1 mouse cellular context compared by ENCODE assay signal in the genomic region with DNA sequence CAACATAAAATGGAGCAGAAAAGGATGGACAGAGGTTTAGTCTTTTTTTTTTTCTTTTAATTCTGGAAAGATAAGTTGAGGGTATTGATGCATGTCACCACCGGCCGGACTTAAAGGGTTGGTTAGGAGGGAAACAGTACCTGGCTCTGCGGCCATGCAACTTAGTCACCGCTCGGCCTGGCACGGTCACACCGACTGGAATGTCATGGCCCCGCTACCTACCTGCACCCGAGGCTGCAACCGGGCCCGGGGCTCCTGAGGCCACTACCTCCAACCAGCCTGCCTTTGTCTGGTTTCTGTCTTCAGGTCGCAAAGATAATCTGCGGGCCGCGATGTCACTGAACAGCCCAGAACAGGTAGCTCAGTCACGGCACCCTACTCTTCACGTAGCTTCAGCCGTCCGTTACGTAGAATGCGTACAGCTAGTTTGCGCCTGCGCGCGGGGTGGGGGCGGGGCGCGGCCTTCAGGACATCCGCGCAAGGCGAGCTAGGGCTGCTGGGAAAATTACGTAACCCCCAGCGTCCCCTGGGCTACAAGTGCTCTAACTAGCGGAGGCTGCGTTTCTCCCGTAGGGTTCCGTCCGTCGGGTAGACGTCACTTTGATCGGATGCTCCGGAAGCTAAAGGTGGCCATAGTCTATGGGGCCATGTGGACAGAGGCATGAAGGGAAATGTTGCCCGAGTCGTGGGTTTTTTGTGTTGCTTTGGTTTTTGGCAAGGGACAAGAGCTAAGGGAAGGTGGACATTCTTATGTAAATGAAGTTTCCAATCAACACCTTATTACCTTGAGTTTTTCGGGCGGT.
TF ChIP-seq lines count a peak whose summit lies in the region.

A gene (minus strand): TSS at position 418 of the 803 bp plus-strand sequence.

TF ChIP-seq in MEL, 35 proteins besides CTCF, POLR2A, EP300 and RAD21 (continued from another document):
- TF ChIP-seq CHD1 (IDR thresholded peaks at IDR 0.05; ENCODE audit: low read depth, low read length), result no peak
- TF ChIP-seq CHD2 (IDR thresholded peaks at IDR 0.05; ENCODE audit: low read length), result no peak
- no peak for TF ChIP-seq ZC3H11A (IDR thresholded peaks at IDR 0.05; ENCODE audit: low read depth, low read length)
- peak; percentile 80; the same call in 1 of the 2 replicates for TF ChIP-seq SIN3A (IDR thresholded peaks at IDR 0.05; ENCODE audit: low read length)
- no peak for TF ChIP-seq ELF1 (IDR thresholded peaks at IDR 0.05; ENCODE audit: low read depth, low read length)
- TF ChIP-seq MYC (IDR thresholded peaks at IDR 0.05; ENCODE audit: low read depth, low read length), result peak; percentile 100
- TF ChIP-seq NRF1 (IDR thresholded peaks at IDR 0.05; ENCODE audit: insufficient read depth, low read depth, low read length, poor library complexity, severe bottlenecking), result peak; percentile 93
- no peak for TF ChIP-seq MYB (IDR thresholded peaks at IDR 0.05; ENCODE audit: low read depth, low read length)
- no peak for TF ChIP-seq TBP (IDR thresholded peaks at IDR 0.05; ENCODE audit: low read depth, low read length)
- TF ChIP-seq POLR2AphosphoS5 (IDR thresholded peaks at IDR 0.05; ENCODE audit: borderline replicate concordance, low read depth, low read length), result 0 out of 2 replicates have a peak, but pooled peaks have one; percentile 33
- TF ChIP-seq USF2 (IDR thresholded peaks at IDR 0.05; ENCODE audit: borderline replicate concordance in 1 of 2, insufficient read depth in 1 of 2, low read depth in 1 of 2, low read length in 2 of 2), result no peak
- TF ChIP-seq RCOR1 (IDR thresholded peaks at IDR 0.05; ENCODE audit: low read depth, low read length), result no peak
- TF ChIP-seq UBTF (IDR thresholded peaks at IDR 0.05; ENCODE audit: borderline replicate concordance, insufficient read depth, low read depth, low read length), result no peak
- TF ChIP-seq ZMIZ1 (IDR thresholded peaks at IDR 0.05; ENCODE audit: low read depth, low read length), result no peak
- TF ChIP-seq NELFE (IDR thresholded peaks at IDR 0.05; ENCODE audit: low read depth, low read length), result no peak; the same call in 1 of the 2 replicates
